Mouse (Mus musculus): ENCODE results near the gene Galnt14. TPM values are rescaled to one million over a fixed set of nuclear protein-coding genes. Genes with fewer than 3 reads are reported as not detected.

The Galnt14 gene
- polyA plus RNA-seq, 1 experiment from 2014 or later = 16.8 TPM

DNA sequence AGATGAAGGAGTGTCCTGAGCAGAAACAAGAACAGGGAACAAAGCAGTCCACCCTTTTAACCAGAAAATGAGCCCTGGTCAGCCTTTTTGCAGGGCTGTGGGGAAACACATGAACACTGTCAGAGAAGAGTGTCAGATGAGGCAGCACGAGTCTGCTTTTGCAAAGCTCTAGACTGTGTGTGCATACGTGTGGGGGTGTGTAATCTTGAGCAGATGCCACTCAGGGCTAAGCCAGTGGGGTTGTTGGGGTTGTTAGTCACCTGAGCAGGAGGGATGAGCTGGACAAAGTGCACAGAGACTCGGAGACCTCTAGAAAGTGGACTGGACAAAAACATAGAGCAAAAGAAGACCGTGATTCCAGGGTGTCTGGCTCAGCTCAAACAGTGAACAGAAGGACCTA lies 150.8 kb downstream of the Galnt14 start:
- no peaks in the 10 kb centered on the region for H3K36me3 ChIP-seq (replicated peaks; ENCODE audit: control insufficient read depth, insufficient read depth)
- DNase-seq (ENCODE audit: low spot score) = no peak
- no peak overlapping the region for H3K27ac ChIP-seq
- no peak overlapping the region for H3K4me3 ChIP-seq (replicated peaks; ENCODE audit: low read length)
- ATAC-seq (ENCODE audit: low FRiP score) = no peak
- no peaks in the 10 kb centered on the region for H3K4me1 ChIP-seq (replicated peaks; ENCODE audit: control insufficient read depth, insufficient read depth, low read length)
- H3K27me3 ChIP-seq (ENCODE audit: control insufficient read depth, insufficient read depth, low read length) = no peaks in the 10 kb centered on the region
- H3K9ac ChIP-seq = no peak overlapping the region
- H3K9me3 ChIP-seq (ENCODE audit: control insufficient read depth, low read length) = no peaks in the 10 kb centered on the region
- 83% methylated on average over 4 of the region's 4 CpGs for WGBS
- no peak overlapping the region for H3K4me2 ChIP-seq (replicated peaks)

DNA sequence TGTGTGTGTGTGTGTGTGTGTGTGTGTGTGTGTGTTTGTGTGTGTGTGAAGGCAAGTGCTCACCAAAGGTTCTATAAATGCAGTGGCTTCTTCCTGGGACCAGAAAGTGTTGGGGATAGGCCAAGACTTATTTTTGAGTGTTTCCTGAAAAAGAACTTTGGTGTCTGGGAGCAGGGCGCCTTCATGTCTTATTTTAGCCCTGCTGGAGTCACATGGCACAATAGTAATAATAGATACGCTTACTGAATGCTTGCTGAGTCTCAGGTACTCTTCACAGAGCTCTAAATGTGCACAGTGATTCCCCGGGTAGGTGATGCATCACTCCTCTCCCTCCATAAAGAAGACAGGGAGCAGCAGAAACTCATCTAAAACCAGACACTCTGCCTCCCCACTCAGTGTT lies 153.2 kb downstream of the Galnt14 start:
- no peaks in the 10 kb centered on the region for H3K9me3 ChIP-seq (ENCODE audit: control insufficient read depth, low read length)
- H3K4me2 ChIP-seq (replicated peaks) = no peak overlapping the region
- 80% methylated on average over 3 of the region's 3 CpGs for WGBS
- DNase-seq (ENCODE audit: low spot score) = no peak
- H3K36me3 ChIP-seq (replicated peaks; ENCODE audit: control insufficient read depth, insufficient read depth) = no peaks in the 10 kb centered on the region
- H3K4me3 ChIP-seq (replicated peaks; ENCODE audit: low read length) = no peak overlapping the region
- no peaks in the 10 kb centered on the region for H3K4me1 ChIP-seq (replicated peaks; ENCODE audit: control insufficient read depth, insufficient read depth, low read length)
- no peak overlapping the region for H3K27ac ChIP-seq
- no peaks in the 10 kb centered on the region for H3K27me3 ChIP-seq (ENCODE audit: control insufficient read depth, insufficient read depth, low read length)
- no peak for ATAC-seq (ENCODE audit: low FRiP score)
- H3K9ac ChIP-seq = no peak overlapping the region

DNA sequence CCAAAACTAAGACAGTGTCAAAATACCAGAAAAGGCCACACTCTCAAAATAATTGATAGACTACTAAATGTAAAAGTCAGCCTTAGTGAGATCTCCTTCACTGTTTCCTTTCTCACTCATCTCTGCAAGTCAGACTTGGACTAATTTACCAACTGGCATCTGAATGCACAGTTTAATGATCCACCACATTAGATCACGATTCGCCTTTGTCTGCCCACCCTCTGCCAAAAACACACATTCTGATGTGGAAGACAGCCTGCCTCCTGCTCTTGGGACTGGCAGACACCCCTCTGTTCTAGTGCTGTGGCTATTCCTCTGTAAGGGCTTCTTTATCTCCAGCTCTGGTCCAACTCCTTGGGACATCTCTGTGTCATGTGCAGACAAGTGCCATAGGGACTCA lies 153.8 kb downstream of the Galnt14 start:
- 82% methylated on average over 2 of the region's 2 CpGs for WGBS
- H3K27ac ChIP-seq = no peak overlapping the region
- H3K36me3 ChIP-seq (replicated peaks; ENCODE audit: control insufficient read depth, insufficient read depth) = no peaks in the 10 kb centered on the region
- no peaks in the 10 kb centered on the region for H3K9me3 ChIP-seq (ENCODE audit: control insufficient read depth, low read length)
- no peak overlapping the region for H3K4me2 ChIP-seq (replicated peaks)
- no peak for DNase-seq (ENCODE audit: low spot score)
- no peak overlapping the region for H3K9ac ChIP-seq
- ATAC-seq (ENCODE audit: low FRiP score) = no peak
- H3K4me3 ChIP-seq (replicated peaks; ENCODE audit: low read length) = no peak overlapping the region
- H3K27me3 ChIP-seq (ENCODE audit: control insufficient read depth, insufficient read depth, low read length) = no peaks in the 10 kb centered on the region
- H3K4me1 ChIP-seq (replicated peaks; ENCODE audit: control insufficient read depth, insufficient read depth, low read length) = no peaks in the 10 kb centered on the region

DNA sequence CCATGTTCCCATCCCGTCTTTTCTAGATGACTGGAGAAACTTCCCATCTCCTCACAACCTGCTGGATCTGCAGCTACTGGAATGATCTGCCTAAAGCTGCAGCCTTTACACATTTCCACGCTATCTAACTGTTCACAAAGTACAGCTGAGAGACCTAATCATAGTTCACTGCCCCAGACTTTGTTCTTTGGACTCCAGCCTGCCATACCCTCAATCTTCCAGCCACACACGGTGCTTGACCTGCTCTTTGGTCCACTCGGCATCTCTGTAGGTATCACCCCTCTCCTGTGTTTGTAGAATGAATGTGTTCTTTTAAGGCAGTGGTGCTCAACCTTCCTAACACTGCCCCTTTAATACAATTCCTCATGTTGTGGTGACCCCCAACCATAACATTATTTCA lies 155.6 kb downstream of the Galnt14 start:
- Histone ChIP-seq H3K4me1 (replicated peaks; ENCODE audit: control insufficient read depth, insufficient read depth, low read length) (0 out of 2 replicates have a peak, but pooled peaks cover under 1% of the 10 kb centered on the region), H3K4me2 (replicated peaks) (no peak overlapping the region), H3K27me3 (ENCODE audit: control insufficient read depth, insufficient read depth, low read length) (no peaks in the 10 kb centered on the region), H3K9me3 (ENCODE audit: control insufficient read depth, low read length) (no peaks in the 10 kb centered on the region), H3K27ac (no peak overlapping the region), H3K9ac (no peak overlapping the region), H3K4me3 (replicated peaks; ENCODE audit: low read length) (no peak overlapping the region), H3K36me3 (replicated peaks; ENCODE audit: control insufficient read depth, insufficient read depth) (no peaks in the 10 kb centered on the region)
- DNase-seq (ENCODE audit: low spot score) (no peak), ATAC-seq (ENCODE audit: low FRiP score) (no peak)
- 93% methylated on average over 4 of the region's 4 CpGs for WGBS

DNA sequence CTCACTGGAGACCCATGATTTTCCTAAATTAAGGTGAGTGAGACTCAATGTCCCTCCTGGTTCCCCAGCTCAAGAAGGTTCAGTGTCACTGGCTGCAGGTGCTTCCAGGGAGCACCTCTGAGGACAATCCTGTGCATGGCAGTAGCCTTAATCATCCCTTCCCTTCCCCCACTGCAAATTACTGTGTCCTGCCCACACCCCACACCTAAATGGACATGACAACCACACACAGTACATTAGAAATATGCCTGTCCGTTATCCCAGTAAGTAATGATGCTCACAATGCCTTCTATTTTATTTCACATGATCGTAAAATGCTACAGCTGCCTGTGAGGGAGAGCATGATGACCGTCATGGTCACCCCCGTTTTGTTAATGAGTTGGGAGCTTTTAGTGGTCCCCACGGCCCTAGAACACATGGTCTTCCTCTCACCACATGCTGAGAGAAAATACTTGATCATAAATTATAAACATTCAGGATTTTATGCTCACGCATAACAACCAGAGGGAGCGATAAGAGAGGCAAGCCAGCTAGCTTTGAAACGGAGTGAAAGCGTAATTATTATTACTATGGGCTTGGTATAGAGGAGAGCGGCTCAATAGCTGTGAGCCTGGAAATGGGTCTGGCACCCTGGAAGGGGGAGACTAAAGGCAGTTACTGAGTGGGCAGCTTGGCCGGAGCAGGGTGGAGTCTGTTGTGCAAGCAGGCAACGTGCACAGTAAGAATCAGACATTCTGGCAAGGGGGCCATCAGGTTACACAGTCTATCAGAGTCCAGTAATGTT lies 161.3 kb downstream of the Galnt14 start:
- Histone ChIP-seq H3K9ac (no peak overlapping the region), H3K36me3 (replicated peaks; ENCODE audit: control insufficient read depth, insufficient read depth) (no peaks in the 10 kb centered on the region), H3K4me1 (replicated peaks; ENCODE audit: control insufficient read depth, insufficient read depth, low read length) (peaks cover 5% of the 10 kb centered on the region; the same call in 1 of the 2 replicates), H3K4me2 (replicated peaks) (no peak overlapping the region), H3K4me3 (replicated peaks; ENCODE audit: low read length) (no peak overlapping the region), H3K27me3 (ENCODE audit: control insufficient read depth, insufficient read depth, low read length) (no peaks in the 10 kb centered on the region), H3K27ac (peak overlapping the region; percentile 11; the same call in 1 of the 2 replicates), H3K9me3 (ENCODE audit: control insufficient read depth, low read length) (no peaks in the 10 kb centered on the region)
- 54% methylated on average over 12 of the region's 12 CpGs for WGBS
- ATAC-seq (ENCODE audit: low FRiP score) (0 out of 2 replicates have a peak, but pooled peaks have one; percentile 21), DNase-seq (ENCODE audit: low spot score) (no peak)

DNA sequence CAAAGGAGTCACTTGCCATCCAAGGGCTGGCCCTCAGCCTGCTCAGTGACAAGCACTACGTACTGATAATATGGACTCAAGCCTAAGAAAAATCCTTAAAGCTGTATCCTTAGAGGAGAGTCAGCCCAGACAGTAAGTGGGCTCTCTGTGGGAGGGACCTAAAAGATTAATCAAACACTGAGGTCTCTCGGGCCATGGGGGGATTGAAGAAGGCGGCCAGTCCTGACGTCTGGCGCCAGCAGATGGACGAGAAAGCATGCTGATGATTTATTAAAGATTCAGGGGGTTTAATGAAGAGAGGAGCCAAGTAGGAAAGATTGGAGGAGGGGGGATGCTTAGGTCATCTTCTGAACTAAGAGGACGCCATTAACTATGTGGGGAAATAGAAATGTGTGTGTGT lies 162.1 kb downstream of the Galnt14 start:
- H3K4me3 ChIP-seq (replicated peaks; ENCODE audit: low read length) = no peak overlapping the region

DNA sequence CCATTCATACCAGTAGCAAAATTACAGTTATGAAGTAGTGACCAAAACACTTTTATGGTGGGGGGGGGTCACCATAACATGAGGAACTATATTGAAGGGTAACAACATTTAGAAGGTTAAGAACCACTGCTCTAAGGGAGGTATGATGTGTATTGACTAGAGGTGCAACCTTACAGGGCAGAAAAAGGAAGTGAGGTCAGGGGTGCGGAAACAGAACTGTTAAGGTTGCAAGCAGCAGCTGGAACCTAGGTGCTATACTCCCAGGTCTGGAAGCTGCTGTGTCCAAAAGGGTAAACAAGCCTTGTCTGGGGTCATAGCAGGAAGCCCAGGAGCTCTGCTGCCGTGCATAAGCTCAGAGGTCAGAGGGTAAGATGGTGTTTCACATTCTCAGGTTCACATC lies 162.8 kb downstream of the Galnt14 start:
- no peaks in the 10 kb centered on the region for H3K36me3 ChIP-seq (replicated peaks; ENCODE audit: control insufficient read depth, insufficient read depth)
- no peak overlapping the region for H3K27ac ChIP-seq
- H3K4me1 ChIP-seq (replicated peaks; ENCODE audit: control insufficient read depth, insufficient read depth, low read length) = peaks cover 5% of the 10 kb centered on the region; the same call in 1 of the 2 replicates
- H3K27me3 ChIP-seq (ENCODE audit: control insufficient read depth, insufficient read depth, low read length) = no peaks in the 10 kb centered on the region
- no peaks in the 10 kb centered on the region for H3K9me3 ChIP-seq (ENCODE audit: control insufficient read depth, low read length)
- H3K4me2 ChIP-seq (replicated peaks) = no peak overlapping the region
- H3K4me3 ChIP-seq (replicated peaks; ENCODE audit: low read length) = no peak overlapping the region
- DNase-seq (ENCODE audit: low spot score) (no peak), ATAC-seq (ENCODE audit: low FRiP score) (no peak)
- 70% methylated on average over 2 of the region's 2 CpGs for whole genome bisulfite sequencing
- H3K9ac ChIP-seq = no peak overlapping the region

More for the DNA sequence above, 162.1 kb downstream of the Galnt14 start:
- H3K27ac ChIP-seq = no peak overlapping the region
- no peaks in the 10 kb centered on the region for H3K36me3 ChIP-seq (replicated peaks; ENCODE audit: control insufficient read depth, insufficient read depth)
- 35% methylated on average over 7 of the region's 7 CpGs for WGBS
- no peak for DNase-seq (ENCODE audit: low spot score)
- H3K9ac ChIP-seq = no peak overlapping the region
- ATAC-seq (ENCODE audit: low FRiP score) = 0 out of 2 replicates have a peak, but pooled peaks have one; percentile 9
- H3K27me3 ChIP-seq (ENCODE audit: control insufficient read depth, insufficient read depth, low read length) = no peaks in the 10 kb centered on the region
- no peak overlapping the region for H3K4me2 ChIP-seq (replicated peaks)
- peaks cover 5% of the 10 kb centered on the region; the same call in 1 of the 2 replicates for H3K4me1 ChIP-seq (replicated peaks; ENCODE audit: control insufficient read depth, insufficient read depth, low read length)
- no peaks in the 10 kb centered on the region for H3K9me3 ChIP-seq (ENCODE audit: control insufficient read depth, low read length)

DNA sequence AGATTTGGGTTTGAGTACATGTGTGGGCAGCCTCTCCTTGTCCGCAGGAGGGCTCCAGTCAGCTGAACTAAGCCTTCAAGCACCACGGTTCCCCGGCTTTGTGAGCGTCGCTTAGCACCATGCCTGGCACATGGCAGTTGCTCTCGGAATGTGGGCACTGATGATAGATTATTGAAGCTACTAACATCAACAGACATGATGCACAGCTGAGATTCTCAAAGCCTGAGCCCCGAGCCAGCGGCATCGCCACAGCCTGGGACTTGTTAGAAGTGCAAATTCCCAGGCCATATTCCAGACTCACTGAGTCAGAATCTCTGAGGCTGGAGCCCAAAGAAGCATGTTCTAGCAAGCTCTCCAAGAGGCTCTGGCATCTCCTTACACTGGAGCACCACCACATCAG lies 168.3 kb downstream of the Galnt14 start:
- ATAC-seq (ENCODE audit: low FRiP score) = no peak
- H3K27ac ChIP-seq = 0 out of 2 replicates have a peak overlapping the region, but pooled peaks have one; percentile 70
- H3K9me3 ChIP-seq (ENCODE audit: control insufficient read depth, low read length) = no peaks in the 10 kb centered on the region
- peaks cover 19% of the 10 kb centered on the region for H3K4me1 ChIP-seq (replicated peaks; ENCODE audit: control insufficient read depth, insufficient read depth, low read length)
- 75% methylated on average over 9 of the region's 9 CpGs for WGBS
- H3K4me3 ChIP-seq (replicated peaks; ENCODE audit: low read length) = no peak overlapping the region
- H3K27me3 ChIP-seq (ENCODE audit: control insufficient read depth, insufficient read depth, low read length) = no peaks in the 10 kb centered on the region
- no peak overlapping the region for H3K4me2 ChIP-seq (replicated peaks)
- no peaks in the 10 kb centered on the region for H3K36me3 ChIP-seq (replicated peaks; ENCODE audit: control insufficient read depth, insufficient read depth)
- no peak overlapping the region for H3K9ac ChIP-seq
- no peak for DNase-seq (ENCODE audit: low spot score)

DNA sequence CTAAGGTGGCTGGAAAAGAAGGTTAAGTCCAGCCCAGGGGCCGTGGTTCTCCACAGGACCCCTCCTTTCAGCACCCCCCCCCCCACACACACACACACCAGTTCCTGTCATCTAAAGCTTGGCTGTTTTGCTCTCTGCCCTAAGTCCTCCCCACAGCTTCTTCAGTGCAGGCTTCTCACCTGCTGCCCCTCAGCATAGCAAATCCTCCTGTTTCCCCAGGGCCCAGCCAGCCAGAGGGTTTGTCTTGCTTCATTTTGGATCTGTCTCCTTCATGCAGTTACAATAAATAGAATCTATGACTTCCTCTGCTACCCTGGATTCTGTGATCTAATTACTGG lies 169.1 kb downstream of the Galnt14 start:
- DNase-seq (ENCODE audit: low spot score) = no peak
- no peak overlapping the region for H3K4me3 ChIP-seq (replicated peaks; ENCODE audit: low read length)
- peaks cover 19% of the 10 kb centered on the region for H3K4me1 ChIP-seq (replicated peaks; ENCODE audit: control insufficient read depth, insufficient read depth, low read length)
- 100% methylated on average over 1 of the region's 1 CpGs for WGBS
- H3K4me2 ChIP-seq (replicated peaks) = no peak overlapping the region
- H3K27me3 ChIP-seq (ENCODE audit: control insufficient read depth, insufficient read depth, low read length) = no peaks in the 10 kb centered on the region
- H3K9ac ChIP-seq = no peak overlapping the region
- H3K27ac ChIP-seq = peak overlapping the region; percentile 70
- H3K9me3 ChIP-seq (ENCODE audit: control insufficient read depth, low read length) = no peaks in the 10 kb centered on the region
- H3K36me3 ChIP-seq (replicated peaks; ENCODE audit: control insufficient read depth, insufficient read depth) = no peaks in the 10 kb centered on the region
- no peak for ATAC-seq (ENCODE audit: low FRiP score)
